Mouse (Mus musculus) liver, embryonic 15.5 days (tissue): ENCODE results near the gene Pcna. TPM values are rescaled to one million over a fixed set of nuclear protein-coding genes. Genes with fewer than 3 reads are reported as not detected.

ENCODE experiments used
- ATAC-seq: fragments of 200-750 bp; cut with Nextera tagmentation; 2 replicates; pipeline ENCODE4 v1.8.0; 2017; ENCODE audit warnings: moderate number of reproducible peaks, mild to moderate bottlenecking, moderate library complexity; ENCODE audit not compliant: insufficient read depth
- H3K27ac ChIP-seq: fragments of 300-500 bp; sonication (generic); replicated peaks from 2 replicates; pipeline ENCODE4 v1.5.1; 2015; ENCODE audit warnings: mild to moderate bottlenecking, inconsistent platforms
- H3K27me3 ChIP-seq: fragments of 300-500 bp; sonication (generic); 2 replicates; pipeline ENCODE4 v1.6.1; 2015; ENCODE audit warnings: mild to moderate bottlenecking, inconsistent platforms
- H3K36me3 ChIP-seq: fragments of 300-500 bp; sonication (generic); replicated peaks from 2 replicates; pipeline ENCODE4 v1.6.1; 2015; ENCODE audit warnings: moderate library complexity, mild to moderate bottlenecking, inconsistent platforms
- H3K4me1 ChIP-seq: fragments of 300-500 bp; sonication (generic); replicated peaks from 2 replicates; pipeline ENCODE4 v1.6.1; 2015; ENCODE audit warnings: inconsistent platforms
- H3K4me2 ChIP-seq: fragments of 300-500 bp; sonication (generic); 2 replicates; pipeline ENCODE4 v1.6.1; 2015; ENCODE audit warnings: moderate library complexity, mild to moderate bottlenecking, inconsistent platforms
- H3K4me3 ChIP-seq: fragments of 300-500 bp; sonication (generic); replicated peaks from 2 replicates; pipeline ENCODE4 v1.5.1; 2015; ENCODE audit warnings: mild to moderate bottlenecking, inconsistent platforms
- H3K9ac ChIP-seq: fragments of 300-500 bp; sonication (generic); 2 replicates; pipeline ENCODE4 v1.6.1; 2015; ENCODE audit warnings: moderate library complexity, mild to moderate bottlenecking, inconsistent platforms
- H3K9me3 ChIP-seq: fragments of 300-500 bp; sonication (generic); replicated peaks from 2 replicates; pipeline ENCODE4 v1.6.1; 2016; ENCODE audit warnings: inconsistent platforms
- WGBS: fragments of 180-500 bp; shearing (Covaris S2); methylation state at CpG from one replicate; pipeline ENCODE4 v1.1.7; 2015; ENCODE audit warnings: mixed read lengths; ENCODE audit not compliant: insufficient replicate concordance; 5-methylcytosine and 5-hydroxymethylcytosine counted together
- polyA plus RNA-seq: library from polyadenylated mRNA; unstranded; fragments of >200 nt; fragmentation: Nextera tagmentation; extraction: Ambion mirVana; gene quantifications from 2 replicates; pipeline ENCODE4 v1.2.1, GENCODE M21; 2015

The Pcna gene
- polyA plus RNA-seq, 1 experiment from 2014 or later, result 274 TPM

- H3K4me2 ChIP-seq, result no peak overlapping the region
- ATAC-seq, result no peak
- no peaks in the 10 kb centered on the region for H3K9me3 ChIP-seq
- no peak overlapping the region for H3K9ac ChIP-seq
- no peak overlapping the region for H3K4me3 ChIP-seq
- no peak overlapping the region for H3K27ac ChIP-seq
- peaks cover 2% of the 10 kb centered on the region; the same call in 1 of the 2 replicates for H3K36me3 ChIP-seq
- peaks cover 25% of the 10 kb centered on the region for H3K4me1 ChIP-seq
- 61% methylated on average over 4 of the region's 4 CpGs for WGBS
- H3K27me3 ChIP-seq, result no peaks in the 10 kb centered on the region
These were observed 22.4 kb upstream of the Pcna start for GRCm38 (mm10) chr2:132275527-132275926.

- no peak overlapping the region for H3K4me2 ChIP-seq
- WGBS, result 39% methylated on average over 6 of the region's 6 CpGs
- H3K36me3 ChIP-seq, result no peaks in the 10 kb centered on the region; the same call in 1 of the 2 replicates
- H3K27me3 ChIP-seq, result no peaks in the 10 kb centered on the region
- no peak overlapping the region for H3K27ac ChIP-seq
- H3K9ac ChIP-seq, result no peak overlapping the region
- no peaks in the 10 kb centered on the region for H3K9me3 ChIP-seq
- peaks cover 36% of the 10 kb centered on the region for H3K4me1 ChIP-seq
- H3K4me3 ChIP-seq, result no peak overlapping the region
- ATAC-seq, result no peak
These were observed 19.7 kb upstream of the Pcna start for GRCm38 (mm10) chr2:132272694-132273389.

DNA sequence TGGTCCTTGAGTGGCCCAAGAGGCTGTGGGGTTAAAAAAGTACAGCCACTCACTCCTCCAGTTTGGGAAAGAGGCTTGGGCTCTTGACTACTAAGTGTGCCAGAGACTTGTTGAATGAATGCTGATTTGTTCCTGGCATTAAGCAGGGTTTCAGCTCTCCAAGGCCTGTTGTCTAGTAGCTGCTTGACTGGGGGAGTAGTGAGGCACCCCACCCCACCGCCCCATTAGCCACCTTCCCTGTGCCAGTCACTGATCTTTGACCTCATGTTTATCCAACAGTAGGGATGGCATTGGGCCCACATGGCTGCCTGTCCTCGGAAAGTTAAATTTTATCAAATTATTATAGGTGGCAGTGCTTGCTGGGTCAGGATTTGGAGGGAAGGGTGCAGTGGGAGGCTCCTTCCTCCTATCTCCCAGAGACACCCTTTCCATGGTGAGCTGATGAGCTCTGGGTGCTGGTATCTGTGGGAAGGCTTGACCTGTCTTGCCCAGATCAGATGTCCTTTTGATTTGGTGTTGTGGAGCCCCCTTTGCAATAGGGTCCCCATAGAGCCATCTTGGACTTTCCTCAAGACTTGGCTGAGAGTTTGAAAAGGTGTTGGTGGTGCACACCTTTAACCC is 17.3 kb upstream of the Pcna start:
- H3K27ac ChIP-seq, result no peak overlapping the region
- H3K9me3 ChIP-seq, result no peaks in the 10 kb centered on the region
- no peak overlapping the region for H3K4me2 ChIP-seq
- 48% methylated on average over 2 of the region's 2 CpGs for WGBS
- H3K27me3 ChIP-seq, result no peaks in the 10 kb centered on the region
- no peak overlapping the region for H3K9ac ChIP-seq
- H3K4me3 ChIP-seq, result no peak overlapping the region
- ATAC-seq, result peak; percentile 54; the same call in 1 of the 2 replicates
- H3K36me3 ChIP-seq, result no peaks in the 10 kb centered on the region; the same call in 1 of the 2 replicates
- H3K4me1 ChIP-seq, result peaks cover 38% of the 10 kb centered on the region

DNA sequence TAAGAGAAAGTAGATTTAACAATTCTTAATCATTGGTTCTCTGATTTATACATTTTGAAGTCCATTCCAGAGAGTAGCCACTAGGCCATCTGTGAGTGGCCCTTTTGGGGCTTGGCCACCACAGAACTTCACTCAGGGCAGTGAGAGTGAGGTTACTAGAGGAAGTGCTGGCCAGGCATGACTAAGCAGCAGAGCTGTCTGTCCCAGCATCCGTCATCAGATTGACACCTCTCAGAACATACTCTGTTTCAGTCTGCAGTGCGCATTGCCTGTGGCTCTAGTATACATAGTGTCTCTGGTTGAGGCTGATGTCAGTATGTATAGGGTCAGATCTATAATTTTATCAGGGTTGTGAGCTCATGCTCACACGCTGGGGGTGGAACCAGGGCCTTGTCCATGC is 16.1 kb upstream of the Pcna start:
- WGBS, result 46% methylated on average over 3 of the region's 3 CpGs
- Histone ChIP-seq H3K4me3 (no peak overlapping the region), H3K9me3 (no peaks in the 10 kb centered on the region), H3K27ac (no peak overlapping the region), H3K36me3 (no peaks in the 10 kb centered on the region), H3K27me3 (no peaks in the 10 kb centered on the region), H3K9ac (no peak overlapping the region), H3K4me1 (peaks cover 50% of the 10 kb centered on the region), H3K4me2 (no peak overlapping the region)
- ATAC-seq, result peak; percentile 53

DNA sequence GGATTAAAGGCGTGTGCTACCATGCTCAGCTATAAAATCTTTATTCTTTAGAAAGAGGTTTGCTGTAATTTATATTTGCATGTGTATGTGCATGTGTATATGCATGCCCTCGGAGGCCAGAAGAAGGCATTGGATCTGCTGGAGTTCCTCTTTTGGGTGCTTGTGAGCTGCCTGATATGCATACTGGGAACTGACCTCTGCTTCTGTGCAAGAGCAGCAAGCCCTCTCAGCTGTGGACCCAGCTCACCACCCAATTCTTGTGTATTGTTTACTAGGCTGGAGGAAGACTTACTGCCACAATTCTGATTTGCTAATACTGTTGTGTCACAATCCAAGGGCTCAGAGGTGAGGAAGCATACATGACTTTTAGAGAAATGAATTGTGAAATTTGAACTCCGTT is 13.0 kb upstream of the Pcna start:
- H3K9me3 ChIP-seq, result no peaks in the 10 kb centered on the region
- H3K4me1 ChIP-seq, result peaks cover 54% of the 10 kb centered on the region
- no peak overlapping the region for H3K4me3 ChIP-seq
- no peak overlapping the region for H3K27ac ChIP-seq
- ATAC-seq, result no peak
- H3K4me2 ChIP-seq, result no peak overlapping the region
- H3K27me3 ChIP-seq, result no peaks in the 10 kb centered on the region
- WGBS, result 59% methylated on average over 3 of the region's 3 CpGs
- H3K9ac ChIP-seq, result no peak overlapping the region
- H3K36me3 ChIP-seq, result no peaks in the 10 kb centered on the region

DNA sequence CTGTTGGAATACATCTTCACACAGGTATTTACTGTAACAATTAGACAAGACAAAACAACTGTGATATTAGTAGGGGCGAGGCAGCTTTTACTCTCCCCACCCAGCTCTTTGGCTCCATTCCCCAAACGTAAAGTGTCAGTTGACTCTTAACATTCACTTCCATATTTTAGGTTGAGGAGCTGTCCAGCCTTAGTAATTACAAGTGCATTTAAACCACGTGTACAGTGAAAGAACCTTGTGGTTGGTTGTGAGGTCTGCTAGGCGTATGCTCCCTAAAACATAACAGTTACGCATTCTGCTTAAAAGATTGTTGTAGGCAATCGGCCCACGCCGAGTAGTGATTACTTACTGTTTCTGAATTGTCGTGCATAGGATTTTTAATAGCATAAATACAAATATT is 12.1 kb upstream of the Pcna start:
- no peak overlapping the region for H3K9ac ChIP-seq
- WGBS, result 60% methylated on average over 9 of the region's 9 CpGs
- peaks cover 46% of the 10 kb centered on the region for H3K4me1 ChIP-seq
- no peak for ATAC-seq
- peak overlapping the region; percentile 92 for H3K4me2 ChIP-seq
- no peaks in the 10 kb centered on the region for H3K27me3 ChIP-seq
- no peak overlapping the region for H3K4me3 ChIP-seq
- H3K36me3 ChIP-seq, result no peaks in the 10 kb centered on the region
- H3K9me3 ChIP-seq, result no peaks in the 10 kb centered on the region
- no peak overlapping the region for H3K27ac ChIP-seq

DNA sequence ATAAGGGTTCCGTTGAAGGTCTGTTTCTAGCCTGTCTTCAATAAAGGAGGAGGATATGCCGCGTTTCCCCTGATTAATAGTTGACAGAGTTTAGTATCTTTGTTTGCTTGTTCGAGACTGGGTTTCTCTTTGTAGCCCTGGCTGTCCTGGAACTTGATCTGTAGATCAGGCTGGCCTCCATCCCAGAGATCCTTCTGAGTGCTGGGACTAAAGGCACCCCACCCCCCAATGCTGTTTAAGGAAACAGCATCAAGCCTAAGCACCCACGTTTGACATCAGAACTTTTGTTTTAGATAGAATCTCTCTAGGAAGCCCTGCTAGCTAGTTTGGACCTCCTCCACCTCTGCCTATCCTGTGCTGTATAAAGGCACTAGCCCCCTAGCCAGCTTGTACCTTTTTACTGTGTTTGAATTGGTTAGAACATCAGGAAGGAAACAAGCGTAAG is 11.2 kb upstream of the Pcna start:
- Histone ChIP-seq H3K4me1 (peaks cover 36% of the 10 kb centered on the region), H3K9ac (peak overlapping the region; percentile 92), H3K9me3 (no peaks in the 10 kb centered on the region), H3K27ac (peak overlapping the region; percentile 86), H3K27me3 (no peaks in the 10 kb centered on the region), H3K36me3 (no peaks in the 10 kb centered on the region), H3K4me2 (peak overlapping the region; percentile 92), H3K4me3 (peak overlapping the region; percentile 96)
- no peak for ATAC-seq
- 16% methylated on average over 6 of the region's 6 CpGs for WGBS

GRCm38 (mm10) chr2:132263421-132264265 is 10.5 kb upstream of the Pcna start:
- Histone ChIP-seq H3K27me3 (no peaks in the 10 kb centered on the region), H3K27ac (peak overlapping the region; percentile 86), H3K9me3 (no peaks in the 10 kb centered on the region), H3K9ac (peak overlapping the region; percentile 92), H3K4me3 (peak overlapping the region; percentile 96), H3K4me2 (peak overlapping the region; percentile 92), H3K4me1 (peaks cover 34% of the 10 kb centered on the region), H3K36me3 (no peaks in the 10 kb centered on the region)
- ATAC-seq, result peak; percentile 68
- under 1% methylated on average over 47 of the region's 47 CpGs for WGBS

- Histone ChIP-seq H3K27ac (peak within 1 kb of the TSS; percentile 86), H3K4me1 (peaks cover 34% of the 10 kb centered on the region), H3K4me2 (peak within 1 kb of the TSS; percentile 92), H3K9me3 (no peaks in the 10 kb centered on the region), H3K4me3 (peak within 1 kb of the TSS; percentile 96), H3K9ac (peak within 1 kb of the TSS; percentile 92), H3K36me3 (no peaks in the 10 kb centered on the region), H3K27me3 (no peaks in the 10 kb centered on the region)
- WGBS, result under 1% methylated on average over 47 of the region's 49 CpGs
- ATAC-seq, result peak; percentile 97
These were observed 9.8 kb upstream of the Pcna start, which contains the start of gene Cds2 for GRCm38 (mm10) chr2:132262879-132263398. Cds2 (plus strand) TSS chr2:132263148.

DNA sequence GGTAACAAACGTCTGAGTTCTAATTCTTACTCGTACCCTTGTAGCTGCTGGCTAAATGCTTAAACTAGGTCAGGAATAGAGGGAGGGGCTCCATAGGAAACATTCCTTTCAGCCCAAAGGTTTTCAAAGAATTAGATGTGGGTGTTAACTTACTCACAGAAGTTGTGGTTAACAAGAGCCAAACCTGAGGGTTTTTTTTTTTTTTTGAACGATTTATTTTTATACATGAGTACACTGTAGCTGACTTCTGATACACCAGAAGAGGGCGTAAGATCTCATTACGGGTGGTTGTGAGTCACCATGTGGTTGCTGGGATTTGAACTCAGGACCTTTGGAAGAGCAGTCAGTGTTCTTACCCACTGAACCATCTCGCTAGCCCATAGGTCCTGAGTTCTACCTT is 9.1 kb upstream of the Pcna start:
- 0 out of 2 replicates have a peak, but pooled peaks cover 3% of the 10 kb centered on the region for H3K36me3 ChIP-seq
- peak overlapping the region; percentile 28; the same call in 1 of the 2 replicates for H3K9ac ChIP-seq
- H3K27me3 ChIP-seq, result no peaks in the 10 kb centered on the region
- peak overlapping the region; percentile 92 for H3K4me2 ChIP-seq
- 59% methylated on average over 6 of the region's 6 CpGs for WGBS
- H3K4me1 ChIP-seq, result peaks cover 35% of the 10 kb centered on the region
- H3K9me3 ChIP-seq, result no peaks in the 10 kb centered on the region
- no peak overlapping the region for H3K27ac ChIP-seq
- peak overlapping the region; percentile 96 for H3K4me3 ChIP-seq
- no peak for ATAC-seq
